Mouse (Mus musculus) cortical plate, adult 2 months (tissue): ENCODE data around the gene Myo1c.

Source experiments
- CTCF ChIP-seq: fragments of 200-500 bp; IDR thresholded peaks from 2 replicates; pipeline ENCODE4 v1.5.1; 2011; ENCODE audit warnings: mild to moderate bottlenecking, control low read depth, low read length; ENCODE audit not compliant: insufficient read depth; ENCODE audit errors: extremely low read depth
- POLR2A ChIP-seq: fragments of 200-500 bp; IDR thresholded peaks from 2 replicates; pipeline ENCODE4 v1.6.1; 2011; ENCODE audit warnings: mild to moderate bottlenecking, low read length, control low read depth; ENCODE audit not compliant: insufficient read depth; ENCODE audit errors: extremely low read depth

DNA sequence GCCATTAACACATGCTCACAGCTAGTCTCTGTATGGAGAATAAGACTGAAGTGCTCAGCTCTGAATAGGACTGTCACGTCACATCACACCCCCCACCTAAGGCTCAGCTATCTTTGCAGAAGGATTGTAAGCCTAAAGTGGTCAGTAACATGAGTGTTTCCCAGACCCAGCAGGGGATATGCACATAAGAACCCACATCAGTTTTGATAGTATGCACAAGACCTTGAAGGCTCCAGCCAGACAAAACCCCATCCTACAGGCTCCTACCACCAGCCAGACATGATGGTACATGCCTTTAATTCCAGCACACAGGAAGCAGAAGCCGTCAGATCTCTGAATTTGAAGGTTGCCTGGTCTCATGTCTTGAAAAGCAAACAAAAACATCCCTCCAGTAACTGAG is 40.3 kb upstream of the Myo1c start:
- no peak for TF ChIP-seq POLR2A
- TF ChIP-seq CTCF: no peak
